Mouse (Mus musculus): ENCODE data around the gene Klhl26. TPM values are rescaled to one million over a fixed set of nuclear protein-coding genes. Genes with fewer than 3 reads are reported as not detected.

Gene Klhl26
- polyA plus RNA-seq, 1 experiment from 2014 or later = 18.5 TPM

Other genes starting within 250 kb of the Klhl26 start
- gene Sugp2, start 242.7 kb downstream of the Klhl26 start, polyA plus RNA-seq (2016; fragmentation: Nextera tagmentation; extraction: Ambion mirVana) = 82.5 and 88.6 TPM in 2 replicates
- 45.5 and 47.1 TPM in 2 replicates for gene Armc6, start 242.5 kb downstream of the Klhl26 start, polyA plus RNA-seq (2016; fragmentation: Nextera tagmentation; extraction: Ambion mirVana)
- gene Homer3, start 194.1 kb downstream of the Klhl26 start, polyA plus RNA-seq (2016; fragmentation: Nextera tagmentation; extraction: Ambion mirVana) = 99.6 and 100 TPM in 2 replicates
- 47.1 and 53.8 TPM in 2 replicates for gene Ddx49, start 174.5 kb downstream of the Klhl26 start, polyA plus RNA-seq (2016; fragmentation: Nextera tagmentation; extraction: Ambion mirVana)
- 222 and 235 TPM in 2 replicates for gene Cope, start 174.4 kb downstream of the Klhl26 start, polyA plus RNA-seq (2016; fragmentation: Nextera tagmentation; extraction: Ambion mirVana)
- gene Cers1, start 161.2 kb downstream of the Klhl26 start, polyA plus RNA-seq (2016; fragmentation: Nextera tagmentation; extraction: Ambion mirVana) = 15.3 and 17.1 TPM in 2 replicates
- 3.7 and 4.5 TPM in 2 replicates for gene Gdf1, start 147.2 kb downstream of the Klhl26 start, polyA plus RNA-seq (2016; fragmentation: Nextera tagmentation; extraction: Ambion mirVana)
- 32.8 and 38.0 TPM in 2 replicates for gene Upf1, start 123.7 kb downstream of the Klhl26 start, polyA plus RNA-seq (2016; fragmentation: Nextera tagmentation; extraction: Ambion mirVana)
- 0.23 TPM in 1 of 2 replicates, not detected in the other for gene Comp, start 103.4 kb downstream of the Klhl26 start, polyA plus RNA-seq (2016; fragmentation: Nextera tagmentation; extraction: Ambion mirVana)
- 22.8 and 23.6 TPM in 2 replicates for gene Crtc1, start 37.4 kb downstream of the Klhl26 start, polyA plus RNA-seq (2016; fragmentation: Nextera tagmentation; extraction: Ambion mirVana)
- 19.3 and 21.7 TPM in 2 replicates for gene Tmem59l, start 10.4 kb upstream of the Klhl26 start, polyA plus RNA-seq (2016; fragmentation: Nextera tagmentation; extraction: Ambion mirVana)
- 0.92 and 1.6 TPM in 2 replicates for gene Crlf1, start 16.2 kb upstream of the Klhl26 start, polyA plus RNA-seq (2016; fragmentation: Nextera tagmentation; extraction: Ambion mirVana)
- 130 and 134 TPM in 2 replicates for gene Rex1bd, start 29.8 kb upstream of the Klhl26 start, polyA plus RNA-seq (2016; fragmentation: Nextera tagmentation; extraction: Ambion mirVana)
- gene Uba52, start 33.8 kb upstream of the Klhl26 start, polyA plus RNA-seq (2016; fragmentation: Nextera tagmentation; extraction: Ambion mirVana) = 748 and 749 TPM in 2 replicates
- 326 and 332 TPM in 2 replicates for gene Fkbp8, start 50.8 kb upstream of the Klhl26 start, polyA plus RNA-seq (2016; fragmentation: Nextera tagmentation; extraction: Ambion mirVana)
- 52.1 and 52.7 TPM in 2 replicates for gene Kxd1, start 51.0 kb upstream of the Klhl26 start, polyA plus RNA-seq (2016; fragmentation: Nextera tagmentation; extraction: Ambion mirVana)
- 18.7 and 21.6 TPM in 2 replicates for gene Ell, start 62.5 kb upstream of the Klhl26 start, polyA plus RNA-seq (2016; fragmentation: Nextera tagmentation; extraction: Ambion mirVana)
- 107 and 112 TPM in 2 replicates for gene Isyna1, start 117.4 kb upstream of the Klhl26 start, polyA plus RNA-seq (2016; fragmentation: Nextera tagmentation; extraction: Ambion mirVana)
- 115 and 118 TPM in 2 replicates for gene Ssbp4, start 131.9 kb upstream of the Klhl26 start, polyA plus RNA-seq (2016; fragmentation: Nextera tagmentation; extraction: Ambion mirVana)
- gene Lrrc25, start 139.2 kb upstream of the Klhl26 start, polyA plus RNA-seq (2016; fragmentation: Nextera tagmentation; extraction: Ambion mirVana) = 1.0 and 1.6 TPM in 2 replicates
- gene Gdf15, start 155.5 kb upstream of the Klhl26 start, polyA plus RNA-seq (2016; fragmentation: Nextera tagmentation; extraction: Ambion mirVana) = 0.17 TPM in 1 of 2 replicates, not detected in the other
- 82.7 and 93.7 TPM in 2 replicates for gene Pgpep1, start 183.4 kb upstream of the Klhl26 start, polyA plus RNA-seq (2016; fragmentation: Nextera tagmentation; extraction: Ambion mirVana)
- 255 and 263 TPM in 2 replicates for gene Lsm4, start 196.3 kb upstream of the Klhl26 start, polyA plus RNA-seq (2016; fragmentation: Nextera tagmentation; extraction: Ambion mirVana)
- 206 and 213 TPM in 2 replicates for gene Jund, start 222.0 kb upstream of the Klhl26 start, polyA plus RNA-seq (2016; fragmentation: Nextera tagmentation; extraction: Ambion mirVana)
- 0.04 TPM in 1 of 2 replicates, not detected in the other for gene Iqcn, start 226.5 kb upstream of the Klhl26 start, polyA plus RNA-seq (2016; fragmentation: Nextera tagmentation; extraction: Ambion mirVana)
- not detected in 2 replicates for gene Gm3336, start 241.6 kb upstream of the Klhl26 start, polyA plus RNA-seq (2016; fragmentation: Nextera tagmentation; extraction: Ambion mirVana)
- 0.15 and 0.39 TPM in 2 replicates for gene Pde4c, start 246.8 kb upstream of the Klhl26 start, polyA plus RNA-seq (2016; fragmentation: Nextera tagmentation; extraction: Ambion mirVana)

Data from midbrain, embryonic 12.5 days (tissue).